Mouse (Mus musculus) heart, adult 2 months (tissue): ENCODE measurements around the gene Zfp334.

Experiments used
- CTCF ChIP-seq: fragments of 200-600 bp; IDR thresholded peaks from 2 replicates; pipeline ENCODE4 v1.8.1; 2022; ENCODE audit warnings: antibody characterized with exemption, mild to moderate bottlenecking, moderate library complexity
- EP300 ChIP-seq: fragments of 200-500 bp; IDR thresholded peaks from 2 replicates; pipeline ENCODE4 v1.6.1; 2011; ENCODE audit warnings: low read depth, low read length, control low read depth; ENCODE audit not compliant: insufficient read depth

- TF ChIP-seq CTCF (peak; percentile 80), EP300 (0 out of 2 replicates have a peak, but pooled peaks have one; percentile 26)
Observed at GRCm38 (mm10) chr2:165337191-165337590, 50.9 kb downstream of the Zfp334 start.
